Mouse (Mus musculus) layer of hippocampus, adult 2 months (tissue): Measurements from ENCODE around the gene Igdcc4. TPM values are rescaled to one million over a fixed set of nuclear protein-coding genes. Genes with fewer than 3 reads are reported as not detected.

Source experiments
- DNase-seq, 2 experiments: peaks; one replicate each; pipeline ENCODE4 v3.0.0; 2022; ENCODE audit warnings: low spot score in 2 of 2
- H3K27ac ChIP-seq: fragments of 200-600 bp; 2 replicates; pipeline ENCODE4 v1.8.1; 2022
- H3K4me3 ChIP-seq: fragments of 200-600 bp; 2 replicates; pipeline ENCODE4 v1.8.1; 2022; ENCODE audit warnings: mild to moderate bottlenecking
- CTCF ChIP-seq: fragments of 200-600 bp; conservative IDR thresholded peaks from 2 replicates; pipeline ENCODE4 v1.8.1; 2022; ENCODE audit warnings: antibody characterized with exemption, mild to moderate bottlenecking, moderate library complexity
- total RNA-seq, 2 experiments: library from RNA; stranded (reverse); gene quantifications; 2 replicates each; pipeline ENCODE4 v1.2.3; 2021

The Igdcc4 gene
- total RNA-seq, 2 experiments from 2014 or later = 34.7 to 38.8 TPM

DNA sequence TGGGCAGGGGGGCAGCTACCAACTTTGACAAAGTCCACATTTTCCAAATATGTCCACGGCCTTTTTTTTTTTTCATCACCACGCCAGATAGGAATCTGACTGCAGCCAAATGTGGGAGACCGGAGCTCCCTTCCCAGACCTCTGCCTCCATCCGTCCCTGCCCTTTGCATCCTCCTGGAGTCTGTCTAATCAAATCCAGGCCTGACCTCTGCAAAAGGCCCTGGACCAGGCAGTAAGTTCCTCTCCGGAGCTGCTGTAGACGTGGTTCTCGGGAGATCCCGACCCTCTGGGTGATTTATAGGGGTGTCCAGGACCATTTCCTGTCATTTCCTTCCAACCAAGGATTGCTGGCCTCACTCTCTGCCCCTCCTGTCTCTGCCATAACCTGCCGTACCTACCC lies 71.4 kb downstream of the Igdcc4 start:
- DNase-seq = no peak
- no peak for TF ChIP-seq CTCF
- Histone ChIP-seq H3K27ac (no peak overlapping the region), H3K4me3 (no peak overlapping the region)

GRCm38 (mm10) chr9:65175234-65175938 lies 74.1 kb downstream of the Igdcc4 start:
- TF ChIP-seq CTCF = no peak
- peak overlapping the region; percentile 71; the same call in 1 of the 2 replicates for H3K27ac ChIP-seq
- DNase-seq = no peak
- no peak overlapping the region for H3K4me3 ChIP-seq

DNA sequence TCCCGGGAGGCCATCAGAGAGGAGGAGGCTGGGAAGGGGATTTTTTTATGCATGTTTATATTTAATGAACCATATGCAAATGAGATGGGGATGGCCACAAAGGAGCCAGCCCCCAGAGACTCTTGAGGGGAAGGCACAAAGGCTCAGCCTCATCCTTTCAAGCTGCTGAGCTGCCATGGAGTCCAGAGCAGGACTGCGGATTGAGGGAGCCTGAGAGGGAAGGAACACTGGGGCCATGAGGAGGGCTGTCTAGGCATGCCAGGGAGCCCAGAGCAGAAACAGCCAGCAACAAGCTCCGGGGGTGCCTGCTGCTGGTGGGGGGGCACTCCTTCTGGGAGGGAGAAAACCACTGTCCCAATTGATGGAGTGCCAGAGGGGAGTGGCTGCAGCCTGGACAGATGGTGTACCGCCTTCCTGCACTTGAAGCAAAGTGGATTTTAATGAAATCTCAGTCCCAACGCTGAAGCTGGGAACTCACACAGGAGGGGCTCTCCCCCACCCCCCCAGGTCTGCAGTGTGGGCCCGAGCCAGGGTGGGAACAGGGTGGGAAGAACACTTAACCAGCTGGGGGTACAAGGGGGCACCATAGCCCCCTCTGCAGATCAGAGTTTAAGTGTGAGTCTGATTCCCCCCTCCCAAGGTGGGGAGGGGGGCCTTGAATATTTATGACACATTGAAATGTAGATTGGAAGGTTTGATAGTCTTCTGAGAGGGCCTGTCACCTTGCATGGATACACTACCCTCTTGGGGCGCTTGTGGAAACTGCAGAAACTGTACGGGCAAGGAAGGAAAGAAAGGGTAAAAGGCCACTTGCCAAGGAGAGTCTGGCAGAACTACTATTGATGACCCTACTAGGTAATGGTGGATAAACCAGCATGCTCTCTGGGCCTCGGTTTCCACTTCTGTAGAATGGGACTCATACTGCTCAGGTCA lies 74.9 kb downstream of the Igdcc4 start:
- Histone ChIP-seq H3K27ac (peak overlapping the region; percentile 71), H3K4me3 (no peak overlapping the region)
- TF ChIP-seq CTCF = peak; percentile 61
- peak in 1 of 2 experiments; percentile 22 for DNase-seq

GRCm38 (mm10) chr9:65177497-65177896 lies 76.2 kb downstream of the Igdcc4 start:
- no peak for TF ChIP-seq CTCF
- Histone ChIP-seq H3K4me3 (no peak overlapping the region), H3K27ac (no peak overlapping the region)
- DNase-seq = no peak

GRCm38 (mm10) chr9:65177912-65178311 lies 76.6 kb downstream of the Igdcc4 start:
- Histone ChIP-seq H3K4me3 (no peak overlapping the region), H3K27ac (peak overlapping the region; percentile 62; the same call in 1 of the 2 replicates)
- TF ChIP-seq CTCF = no peak
- DNase-seq = no peak

- TF ChIP-seq CTCF = no peak
- Histone ChIP-seq H3K4me3 (no peak overlapping the region; the same call in 1 of the 2 replicates), H3K27ac (peak overlapping the region; percentile 62; the same call in 1 of the 2 replicates)
- no peak for DNase-seq
Measured at GRCm38 (mm10) chr9:65178336-65179213, 77.3 kb downstream of the Igdcc4 start.

GRCm38 (mm10) chr9:65179817-65180624 lies 78.7 kb downstream of the Igdcc4 start:
- no peak for DNase-seq
- TF ChIP-seq CTCF = no peak

More at GRCm38 (mm10) chr9:65179817-65180624, 78.7 kb downstream of the Igdcc4 start:
- Histone ChIP-seq H3K4me3 (no peak overlapping the region), H3K27ac (no peak overlapping the region)

Other genes starting within 250 kb of the Igdcc4 start
- gene Slc24a1, start 149.9 kb upstream of the Igdcc4 start, total RNA-seq = under 1 TPM in 1 of 2 experiments, not detected in 1; 0.10 TPM
- 10 to 100 TPM; 19.9 to 20.2 TPM for gene Ints14, start 140.6 kb upstream of the Igdcc4 start, total RNA-seq
- gene Hacd3, start 79.8 kb upstream of the Igdcc4 start, total RNA-seq = 100 to 1,000 TPM; 149 to 156 TPM
- gene Dpp8, start 69.1 kb upstream of the Igdcc4 start, total RNA-seq = 100 to 1,000 TPM; 162 to 170 TPM
- gene Igdcc3, start 39.7 kb downstream of the Igdcc4 start, total RNA-seq = 1 to 10 TPM; 3.5 to 4.9 TPM
- 1 to 10 TPM; 5.0 to 5.1 TPM for gene Parp16, start 93.9 kb downstream of the Igdcc4 start, total RNA-seq
- under 1 TPM in 1 of 2 experiments, not detected in 1; 0.26 TPM for gene Cilp, start 163.7 kb downstream of the Igdcc4 start, total RNA-seq
- gene Clpx, start 192.8 kb downstream of the Igdcc4 start, total RNA-seq = 10 to 100 TPM; 32.6 to 35.8 TPM
- 10 to 100 TPM; 29.2 to 30.8 TPM for gene Pdcd7, start 244.6 kb downstream of the Igdcc4 start, total RNA-seq